Mouse (Mus musculus) cerebellum, adult 9-10 months (tissue): ENCODE data around the gene Syne4.

Experiments used
- DNase-seq: peaks from one replicate; pipeline ENCODE4 v3.0.0; 2022

Syne4 gene

DNA sequence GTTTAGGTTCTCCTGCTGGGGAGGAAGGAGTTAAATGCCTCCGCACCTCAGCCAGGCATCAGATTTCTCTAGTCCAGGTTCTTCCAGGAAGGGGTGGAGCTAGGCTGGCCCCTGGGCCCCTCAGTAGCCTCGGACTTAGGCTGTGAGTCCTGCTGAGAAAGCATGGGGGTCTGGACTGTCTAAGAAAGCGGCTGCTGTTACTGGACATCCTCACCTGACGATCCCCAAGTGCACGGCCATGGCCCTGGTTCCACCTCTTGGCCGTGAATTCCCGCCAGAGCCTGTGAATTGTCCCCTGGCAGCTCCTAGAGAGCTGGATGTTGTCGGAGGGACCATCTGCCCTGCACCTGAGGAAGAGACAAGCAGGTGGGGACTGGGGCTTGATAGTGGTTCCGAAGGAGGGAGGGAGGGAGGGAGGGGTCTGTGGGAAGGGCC, at the start of gene Syne4:
Syne4 (plus strand) TSS at position 87 of the 435 bp plus-strand sequence.
- peak; percentile 55 for DNase-seq

GRCm38 (mm10) chr7:30265041-30265440, 49.6 kb upstream of the Syne4 start:
- DNase-seq, result no peak

DNA sequence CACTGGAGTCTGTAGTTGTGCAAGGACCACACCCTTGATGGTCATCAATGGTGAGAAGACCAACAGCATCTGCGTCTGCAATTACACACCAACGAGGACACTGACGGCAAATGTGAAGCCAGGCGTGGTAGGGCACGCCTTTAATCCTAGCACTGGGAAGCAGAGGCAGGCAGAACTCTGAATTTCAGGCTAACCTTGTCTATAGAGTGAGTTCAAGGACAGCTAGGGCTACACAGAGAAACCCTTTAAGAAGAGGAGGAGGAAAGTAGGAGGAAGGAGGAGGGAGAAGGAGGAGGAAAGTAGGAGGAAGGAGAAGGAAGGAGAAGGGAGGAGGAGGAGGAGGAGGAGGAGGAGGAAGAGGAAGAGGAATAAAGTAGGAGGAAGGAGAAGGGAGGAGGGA, 49.1 kb upstream of the Syne4 start:
- no peak for DNase-seq

- no peak for DNase-seq
Measured at GRCm38 (mm10) chr7:30265935-30266334, 48.7 kb upstream of the Syne4 start.

GRCm38 (mm10) chr7:30266780-30267179, 47.8 kb upstream of the Syne4 start:
- DNase-seq, result no peak

GRCm38 (mm10) chr7:30269641-30270040, 45.0 kb upstream of the Syne4 start:
- DNase-seq, result no peak

- DNase-seq, result no peak
Measured at GRCm38 (mm10) chr7:30274383-30274782, 40.2 kb upstream of the Syne4 start.

DNA sequence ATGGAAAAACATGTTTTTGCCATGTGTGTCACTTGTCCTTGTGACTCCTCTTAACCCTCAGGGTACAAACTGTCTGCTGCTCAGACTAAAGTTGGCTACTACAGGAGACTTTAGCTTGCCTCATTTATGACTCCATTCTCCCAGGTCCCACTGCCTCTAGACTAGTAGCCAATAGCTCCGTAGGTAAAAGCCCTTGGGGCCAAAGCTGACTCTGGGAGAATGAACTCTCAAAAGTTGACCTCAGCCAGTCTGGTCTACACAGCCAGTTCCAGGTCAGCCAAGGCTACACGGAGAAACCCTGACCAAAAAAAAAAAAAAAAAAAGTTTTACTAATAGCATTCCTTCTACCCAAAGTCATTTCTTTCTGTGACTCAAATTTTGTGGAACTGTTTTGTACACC, 35.7 kb upstream of the Syne4 start:
- DNase-seq, result peak; percentile 27

DNA sequence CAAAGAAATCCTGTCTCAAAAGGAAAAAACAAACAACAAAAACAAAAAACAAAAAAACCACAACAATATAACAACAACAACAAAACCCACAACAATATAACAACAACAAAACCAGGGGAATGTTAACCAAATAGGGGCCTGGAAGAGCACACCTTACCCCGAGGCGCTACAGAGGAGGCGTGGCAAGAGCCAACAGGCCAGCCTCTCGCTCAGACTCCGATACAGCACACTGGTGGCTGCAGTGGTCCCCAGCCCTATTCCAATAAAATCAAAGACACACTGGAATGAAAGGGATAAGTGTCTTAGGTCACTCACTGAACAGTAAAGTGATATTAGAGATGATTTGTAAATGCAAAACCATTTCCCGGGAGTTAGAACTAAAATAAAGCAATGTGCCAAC, 35.1 kb upstream of the Syne4 start:
- no peak for DNase-seq

DNA sequence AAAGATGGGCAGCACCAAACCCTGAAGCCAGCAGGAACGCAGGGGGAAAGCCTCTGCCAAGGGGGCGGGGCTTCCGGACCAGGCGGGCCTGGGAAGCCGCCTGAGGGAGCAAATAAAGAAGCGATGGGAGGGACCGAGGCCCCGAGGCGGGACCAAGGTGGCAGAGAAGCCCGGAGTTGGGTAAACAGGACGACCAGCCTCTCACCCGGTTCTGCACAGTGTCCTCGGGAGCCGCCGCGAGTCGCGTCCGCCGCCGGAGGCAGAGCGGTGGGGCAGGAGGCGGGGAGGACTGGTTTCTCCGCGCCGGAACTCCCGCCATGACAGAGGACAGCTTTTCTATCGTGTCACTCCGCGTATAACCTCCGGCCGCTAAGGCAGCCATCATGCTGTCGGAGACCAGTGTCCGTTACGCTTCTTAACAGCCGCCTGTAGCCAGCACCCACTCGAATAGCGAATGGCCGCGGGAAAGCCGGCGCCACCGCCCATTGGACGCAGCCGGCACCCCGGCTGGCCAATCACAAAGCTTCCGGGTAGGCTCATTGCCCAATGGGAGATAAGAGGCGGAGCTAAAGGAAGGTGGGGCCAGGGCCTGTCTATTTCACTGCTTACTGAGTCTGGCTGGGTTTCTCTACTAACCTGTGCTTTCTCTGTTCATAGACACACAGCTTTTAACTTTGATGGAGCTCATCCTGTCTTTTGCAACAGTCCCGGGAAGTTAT, 34.5 kb upstream of the Syne4 start, which contains the start of the genes Thap8 and Wdr62:
Thap8 (plus strand) TSS at position 144 of the 719 bp plus-strand sequence.
Wdr62 (minus strand) TSS at position 469 of the 719 bp plus-strand sequence.
- DNase-seq, result peak; percentile 92

DNA sequence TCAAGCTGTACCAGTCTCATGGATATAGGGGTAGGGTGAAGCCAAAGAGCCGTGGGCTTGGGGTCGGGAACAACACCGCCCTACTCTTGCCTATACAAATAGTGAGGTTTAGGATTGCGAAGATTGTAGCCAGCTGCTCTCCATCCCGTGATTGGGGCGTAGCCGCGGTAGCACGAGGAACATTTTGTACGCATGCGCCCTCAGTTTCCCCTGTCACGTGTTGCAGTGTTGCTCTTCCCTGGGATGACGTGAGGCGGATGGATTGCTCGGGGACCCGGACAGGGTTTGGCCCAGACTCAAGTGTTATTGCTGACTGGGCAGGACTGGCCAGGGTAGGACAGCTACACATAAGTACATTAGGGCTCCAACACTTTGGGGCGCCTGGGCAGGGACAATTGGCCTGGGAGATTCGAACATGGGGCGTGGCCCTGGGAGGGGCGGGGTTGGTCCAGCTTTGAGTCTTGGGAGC, 33.9 kb upstream of the Syne4 start:
- peak; percentile 90 for DNase-seq

- DNase-seq, result peak; percentile 37
Measured at GRCm38 (mm10) chr7:30281522-30281921, 33.1 kb upstream of the Syne4 start.

GRCm38 (mm10) chr7:30282740-30283139, 31.9 kb upstream of the Syne4 start:
- DNase-seq, result peak; percentile 36

GRCm38 (mm10) chr7:30286701-30287410, 27.8 kb upstream of the Syne4 start:
- DNase-seq, result peak; percentile 92

- peak; percentile 68 for DNase-seq
Measured at GRCm38 (mm10) chr7:30288046-30288445, 26.6 kb upstream of the Syne4 start.

DNA sequence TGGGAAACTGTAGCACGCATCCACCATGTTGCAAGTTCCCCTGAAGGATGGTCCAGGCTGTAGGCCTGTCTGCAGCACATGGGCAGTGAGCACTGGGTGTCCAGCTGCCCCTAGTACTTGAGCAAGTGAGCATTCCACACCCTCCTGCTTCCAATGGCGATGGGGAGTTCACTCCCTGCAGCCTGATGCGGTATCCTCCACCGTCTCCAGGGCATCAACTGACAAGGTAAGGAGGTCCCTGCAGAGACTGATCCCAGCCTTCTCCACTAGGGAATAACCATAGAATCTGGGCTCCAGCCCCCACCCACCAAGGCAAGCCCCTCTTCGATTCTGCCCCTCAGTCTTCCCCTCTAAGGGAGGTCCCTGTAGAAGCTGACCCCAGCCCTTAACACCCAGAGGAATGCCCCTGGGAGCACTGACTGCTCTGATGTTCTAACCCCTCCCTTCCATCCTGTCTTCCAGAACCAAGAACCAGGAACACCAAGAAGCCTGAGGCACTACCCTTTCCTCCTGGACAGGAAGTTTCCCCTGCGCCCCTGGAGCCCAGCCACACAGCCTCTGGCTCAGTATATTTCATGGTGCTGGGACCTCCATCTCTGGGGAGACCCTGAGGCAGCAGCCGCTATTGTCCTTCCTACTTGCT, 25.4 kb upstream of the Syne4 start:
- no peak for DNase-seq

DNA sequence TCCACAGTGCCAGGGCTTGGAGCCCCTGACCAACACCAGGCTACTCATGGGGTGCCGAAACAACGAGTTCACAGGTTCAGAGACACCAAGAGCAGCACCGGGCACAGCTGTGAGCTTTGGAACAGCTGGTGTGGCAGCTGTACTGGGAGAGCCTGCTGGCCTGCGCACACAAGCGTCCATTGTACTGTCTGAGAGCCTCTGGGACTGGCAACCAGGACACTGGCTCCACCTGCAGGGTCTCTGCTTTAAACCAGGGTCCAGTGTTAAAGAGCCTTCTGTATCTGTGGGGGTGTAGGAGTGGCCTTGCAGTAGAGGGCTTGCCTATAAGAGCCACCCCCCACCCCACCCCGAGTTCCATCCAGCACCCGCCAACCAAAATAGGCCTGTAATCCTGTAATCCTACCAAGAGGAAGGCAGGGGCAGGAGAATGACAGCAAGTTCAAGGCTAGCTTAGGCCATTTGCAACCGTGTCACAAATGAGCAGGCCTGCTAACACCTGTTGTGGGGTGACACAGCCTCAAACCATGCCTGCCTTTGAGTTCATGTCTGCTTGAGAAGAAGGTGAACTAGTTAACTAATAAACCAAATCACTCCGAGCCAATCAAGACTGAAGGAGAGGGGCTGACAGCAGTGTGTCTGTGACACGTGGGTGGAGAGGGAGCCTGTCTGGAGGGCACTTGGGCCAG, 24.8 kb upstream of the Syne4 start:
- peak; percentile 64 for DNase-seq

GRCm38 (mm10) chr7:30291215-30292131, 23.1 kb upstream of the Syne4 start, which contains the start of gene Clip3:
TSS of gene Clip3 (plus strand) at chr7:30291728.
- peak; percentile 93 for DNase-seq

DNA sequence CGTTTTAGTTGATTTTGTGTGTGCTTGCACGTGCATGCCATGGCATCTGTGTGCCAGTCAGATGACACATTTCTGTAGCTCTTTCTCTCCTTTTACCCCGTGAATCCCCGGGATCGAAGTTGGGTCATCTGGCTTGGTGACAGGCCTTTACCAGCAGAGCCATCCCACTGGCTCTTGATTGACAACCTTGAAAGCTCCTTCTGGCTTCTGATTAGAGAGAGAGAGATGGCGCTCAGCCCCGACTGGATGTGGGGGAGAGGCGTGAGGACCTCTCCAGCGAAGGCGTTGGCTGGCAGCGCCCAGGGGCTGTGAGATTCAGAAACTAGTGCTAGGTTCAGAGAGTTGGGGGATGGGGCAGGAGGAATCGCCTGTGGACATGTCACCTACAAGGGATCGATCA, 20.8 kb upstream of the Syne4 start:
- peak; percentile 73 for DNase-seq

- DNase-seq, result peak; percentile 71
Measured at GRCm38 (mm10) chr7:30294296-30294695, 20.3 kb upstream of the Syne4 start.

DNA sequence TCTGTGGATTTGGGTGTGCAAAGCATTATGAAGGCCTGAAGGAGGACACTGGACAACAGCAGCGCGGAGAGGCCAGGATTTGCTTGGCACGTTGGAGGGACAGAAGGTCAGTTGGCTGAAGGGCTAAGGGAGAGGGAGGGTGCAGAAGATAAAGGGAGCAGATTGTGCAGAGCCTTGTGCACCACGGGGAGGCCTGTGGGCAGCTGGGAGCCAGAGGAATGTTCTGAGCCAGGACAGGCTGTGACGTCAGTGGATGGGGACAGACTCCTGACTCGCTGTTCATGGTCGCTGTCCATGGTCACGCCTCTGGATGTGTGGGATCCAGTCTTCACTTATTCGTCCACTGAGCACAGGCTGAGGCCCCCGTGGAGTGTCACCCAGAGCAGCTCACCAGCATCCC, 19.5 kb upstream of the Syne4 start:
- DNase-seq, result peak; percentile 97

DNA sequence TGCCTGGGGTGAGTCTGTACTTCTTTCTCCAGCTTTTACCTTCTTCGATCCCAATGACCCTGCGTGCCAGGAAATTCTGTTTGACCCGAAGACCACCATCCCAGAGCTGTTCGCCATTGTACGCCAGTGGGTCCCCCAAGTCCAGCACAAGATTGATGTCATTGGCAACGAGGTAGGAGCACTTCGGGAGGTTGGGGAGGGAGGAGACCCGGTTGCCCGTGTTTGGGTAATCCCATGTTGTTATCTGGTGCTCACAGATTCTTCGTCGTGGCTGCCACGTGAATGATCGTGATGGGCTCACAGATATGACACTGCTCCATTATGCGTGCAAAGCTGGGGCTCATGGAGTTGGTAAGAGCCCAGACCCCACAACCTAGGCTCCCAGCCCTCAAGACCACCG, 17.8 kb upstream of the Syne4 start:
- no peak for DNase-seq
